Mouse (Mus musculus) natural killer cell, adult 2 months (primary cell): ENCODE measurements around the gene Adgrl2.

Experiments used
- DNase-seq, 2 experiments: peaks; one replicate each; pipeline ENCODE4 v3.0.0; 2022; ENCODE audit warnings: low spot score in 2 of 2

The Adgrl2 gene

DNA sequence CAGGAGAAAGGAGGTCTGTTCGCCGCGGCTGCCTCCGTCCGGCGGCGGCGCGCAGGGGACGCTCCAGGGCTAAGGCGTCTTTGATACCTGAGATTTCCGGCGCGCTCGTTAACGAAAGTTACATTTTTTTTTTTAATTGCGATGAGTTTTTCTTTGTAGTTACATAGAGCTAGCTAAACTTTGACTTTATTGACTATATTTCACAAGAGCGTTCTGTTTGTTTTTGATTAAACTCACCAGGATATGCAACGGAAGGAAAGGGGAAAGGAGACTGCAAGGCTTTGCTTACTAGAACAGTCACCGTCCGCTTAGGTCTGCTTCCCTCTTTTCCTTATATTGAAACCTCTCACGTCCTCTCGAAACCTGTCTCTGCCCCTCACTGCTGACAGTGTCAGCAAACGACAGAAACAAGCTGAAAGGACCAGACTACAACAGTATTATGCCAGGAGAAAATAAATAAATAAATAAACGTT, at the start of gene Adgrl2:
TSS of gene Adgrl2 (minus strand) at position 25 of the 473 bp plus-strand sequence.
- DNase-seq = no peak

- DNase-seq = no peak
These were observed 48.4 kb upstream of the Adgrl2 start for GRCm38 (mm10) chr3:149038771-149039170.

GRCm38 (mm10) chr3:149019925-149020324, 29.6 kb upstream of the Adgrl2 start:
- DNase-seq = no peak

DNA sequence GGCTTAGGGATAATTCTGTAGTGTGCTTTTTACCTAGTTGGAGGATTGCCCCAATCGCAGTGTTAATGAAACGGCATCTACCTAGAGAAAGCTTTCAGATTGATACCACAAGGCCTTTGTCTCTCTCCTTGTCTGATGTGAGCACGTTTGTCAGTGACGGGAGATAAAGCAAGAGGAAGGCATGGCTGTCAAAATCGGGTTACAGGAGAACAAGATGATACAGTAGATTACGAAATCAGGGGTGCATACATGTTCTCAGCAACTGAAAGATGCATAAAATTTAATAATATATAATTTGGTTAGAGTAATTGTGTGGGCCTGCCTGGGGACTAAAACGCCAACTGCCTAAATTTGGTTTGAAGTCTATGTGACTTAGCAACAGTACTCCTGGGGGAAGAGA, 19.0 kb upstream of the Adgrl2 start:
- DNase-seq = no peak

- DNase-seq = no peak
These were observed 18.3 kb upstream of the Adgrl2 start for GRCm38 (mm10) chr3:149008634-149009023.

- DNase-seq = no peak
These were observed 17.7 kb upstream of the Adgrl2 start for GRCm38 (mm10) chr3:149007860-149008633.

DNA sequence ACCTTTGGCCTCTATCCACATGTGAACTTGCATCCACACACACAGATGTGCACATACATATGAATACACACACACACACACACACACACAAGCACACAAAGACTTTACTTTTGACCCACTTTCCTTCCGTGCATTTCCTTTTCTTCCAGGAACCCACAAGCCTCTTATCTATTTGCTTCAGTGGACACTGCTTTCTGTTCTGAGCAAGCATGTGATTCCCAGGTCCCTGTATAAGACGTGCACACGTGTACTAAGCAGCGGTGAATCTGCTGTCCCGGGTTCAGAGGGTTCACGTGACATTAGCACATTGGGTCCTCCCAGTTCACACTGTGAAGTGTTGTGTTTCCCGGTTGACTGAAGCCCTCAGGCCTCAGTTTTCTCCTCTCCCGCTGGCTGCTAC, 11.0 kb upstream of the Adgrl2 start:
- no peak for DNase-seq

DNA sequence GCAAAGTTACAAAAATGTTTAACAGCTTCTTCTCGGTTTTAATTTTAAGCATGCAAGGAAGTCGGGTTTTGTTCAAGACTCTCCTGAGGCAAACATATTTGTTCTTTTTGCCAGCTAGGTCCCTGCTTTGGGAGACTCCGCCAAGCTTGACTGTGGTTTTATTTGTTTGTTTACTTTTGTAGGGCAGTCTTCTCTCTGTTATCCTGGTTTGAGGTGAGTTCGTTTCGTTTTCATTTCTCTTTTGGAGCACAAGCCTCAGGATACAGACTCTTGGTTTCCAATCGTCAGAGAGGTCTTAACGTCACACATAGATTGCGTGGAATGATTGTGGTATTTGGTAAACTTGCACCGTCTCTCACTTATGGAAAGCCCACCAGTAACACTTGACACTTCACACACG, 8.3 kb upstream of the Adgrl2 start:
- DNase-seq = no peak

GRCm38 (mm10) chr3:148991056-148991455, 701 bp upstream of the Adgrl2 start:
- DNase-seq = no peak

DNA sequence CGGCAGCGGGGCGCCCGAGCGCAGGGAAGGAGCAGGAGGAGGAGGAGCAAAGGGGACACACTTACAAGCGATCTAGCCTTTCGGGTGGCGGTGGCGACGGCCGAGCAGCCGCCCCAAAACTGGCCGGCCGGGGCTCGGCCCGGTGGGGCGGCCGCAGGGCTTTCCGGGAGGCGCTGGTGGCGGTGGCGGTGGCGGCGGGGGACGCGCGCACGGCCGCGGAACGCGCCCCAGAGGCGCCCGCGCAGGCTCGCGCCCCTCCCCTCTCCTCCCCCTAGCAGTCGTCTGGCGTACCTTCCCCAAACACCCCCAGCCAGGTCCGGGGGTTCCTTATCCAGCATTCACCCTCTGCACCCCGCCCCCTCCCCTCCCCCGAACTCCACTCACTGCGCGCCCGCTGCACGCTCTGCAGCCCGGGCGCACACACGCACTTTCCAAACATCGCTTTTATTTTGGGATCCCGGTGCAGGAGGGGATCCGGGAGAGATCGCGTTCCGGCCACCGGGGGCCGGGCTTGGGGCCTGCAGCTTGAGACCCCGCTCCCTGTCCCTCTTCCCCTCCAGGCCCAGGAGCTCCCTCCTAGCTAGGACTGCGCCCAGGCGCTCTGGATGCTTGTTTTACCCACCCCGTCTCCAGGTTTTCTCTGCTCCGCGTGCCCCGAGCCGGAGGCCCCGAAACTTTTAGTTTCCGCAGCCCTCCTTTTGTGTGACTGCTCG, 381 bp downstream of the Adgrl2 start:
- DNase-seq = peak in 1 of 2 experiments; percentile 7

DNA sequence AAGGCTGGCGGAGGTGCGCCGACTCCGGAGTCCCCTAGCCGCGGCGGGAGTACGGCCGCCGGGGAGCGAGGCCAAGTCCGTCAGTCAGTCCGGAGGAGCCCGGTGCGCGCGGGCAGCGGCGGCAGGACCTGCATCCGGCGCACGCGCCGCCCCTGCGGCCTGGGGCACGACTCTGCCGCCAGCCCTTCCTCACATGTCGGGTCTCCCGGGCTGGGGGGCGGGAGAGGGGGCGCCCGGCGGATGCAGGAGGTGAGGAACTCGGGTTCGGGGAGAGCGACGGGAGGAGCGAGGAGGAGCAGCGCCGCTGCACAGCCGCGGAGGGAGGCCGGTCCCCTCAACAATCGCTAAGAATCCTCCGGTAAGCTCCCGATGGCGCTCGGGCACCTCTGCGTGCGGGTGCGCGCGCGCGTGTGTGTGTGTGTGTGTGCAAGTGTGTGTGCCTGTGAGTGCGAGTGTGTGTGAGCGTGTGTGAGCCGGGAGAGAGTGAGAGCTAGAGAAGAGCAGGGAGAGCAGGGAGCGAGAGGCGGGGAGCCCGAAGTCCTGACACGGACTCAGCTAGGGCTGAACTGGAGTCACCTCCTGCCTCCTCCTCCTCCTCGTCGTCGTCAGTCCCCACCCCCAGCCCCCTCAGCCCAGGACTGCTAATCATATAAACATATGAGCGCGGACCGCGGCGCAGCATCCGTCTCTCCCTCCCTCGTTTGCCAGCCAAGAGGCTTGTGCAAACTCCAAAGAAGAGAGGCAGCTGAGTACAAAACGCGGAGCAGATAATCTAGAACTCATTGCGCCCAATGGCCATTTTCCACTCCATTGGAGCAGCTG, 1.1 kb downstream of the Adgrl2 start:
- peak in 1 of 2 experiments; percentile 4 for DNase-seq

- DNase-seq = peak in 1 of 2 experiments; percentile 1
These were observed 1.9 kb downstream of the Adgrl2 start for GRCm38 (mm10) chr3:148988293-148988995.

DNA sequence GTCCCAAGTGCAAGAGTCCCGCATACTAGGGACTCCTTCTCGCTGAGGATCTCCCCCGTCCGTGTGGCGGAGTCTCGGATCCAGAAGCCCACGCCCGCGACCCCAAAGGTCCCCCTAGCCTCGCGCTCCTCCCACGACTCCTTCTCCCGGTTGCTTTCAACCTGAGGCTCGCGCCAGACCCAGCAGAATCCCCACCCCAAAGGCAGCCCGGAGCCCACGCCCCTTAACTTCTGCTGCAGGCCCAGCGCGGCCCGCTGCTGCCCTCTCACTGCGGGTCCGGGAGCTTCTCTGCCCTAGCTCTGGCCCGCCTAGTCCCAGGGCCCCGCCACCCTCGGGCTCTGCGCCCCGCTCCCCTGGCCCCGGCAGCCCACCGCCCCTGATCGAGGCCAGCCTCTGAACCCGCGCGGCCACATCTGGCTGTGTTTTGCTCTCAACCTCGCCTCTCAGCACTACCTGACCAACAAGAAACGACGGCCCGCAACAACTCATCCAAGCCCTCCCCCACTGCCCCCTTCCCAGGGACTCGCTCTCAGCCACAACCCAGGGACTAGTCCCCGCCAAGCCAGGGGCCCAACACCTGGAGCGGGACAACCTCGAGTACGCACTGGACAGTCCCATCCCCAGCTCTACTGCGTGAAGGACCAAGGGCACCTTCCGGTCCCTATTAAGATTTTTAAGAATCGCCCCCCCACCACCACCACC, 2.6 kb downstream of the Adgrl2 start:
- DNase-seq = peak in 1 of 2 experiments; percentile 24

DNA sequence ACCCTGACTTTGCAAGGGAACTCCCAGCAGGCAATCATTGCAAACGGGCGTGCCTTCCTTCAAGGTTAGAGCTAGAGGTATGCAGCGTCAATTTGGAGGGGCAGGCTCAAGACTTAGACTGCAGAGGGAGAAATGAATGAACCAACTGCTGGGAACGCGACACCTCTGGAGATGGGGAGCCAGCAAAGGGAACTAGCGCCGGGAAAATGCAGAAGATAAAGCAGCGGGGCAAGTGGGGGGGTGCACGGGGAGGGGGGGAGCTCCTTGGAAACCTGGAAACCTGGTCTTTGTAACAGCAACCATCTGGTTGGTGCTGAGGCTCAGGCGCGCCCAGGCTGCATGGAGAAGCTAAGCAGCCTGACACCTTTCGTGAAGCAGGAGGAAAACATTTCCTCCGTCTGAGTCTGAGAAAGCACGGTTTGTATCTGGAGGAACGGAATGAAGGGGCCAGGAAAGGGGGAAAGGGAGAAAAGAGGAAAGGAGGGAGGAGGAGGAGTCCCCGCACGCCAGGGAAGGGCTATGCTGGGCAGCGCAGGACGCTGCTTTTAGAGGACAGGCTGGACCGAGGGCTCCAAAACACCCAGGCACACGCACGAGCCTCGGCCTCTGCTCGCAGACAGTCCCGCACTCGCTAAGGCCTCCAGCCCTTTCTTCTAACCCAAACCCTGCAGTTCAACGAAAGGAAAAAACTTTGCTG, 3.3 kb downstream of the Adgrl2 start:
- no peak for DNase-seq

DNA sequence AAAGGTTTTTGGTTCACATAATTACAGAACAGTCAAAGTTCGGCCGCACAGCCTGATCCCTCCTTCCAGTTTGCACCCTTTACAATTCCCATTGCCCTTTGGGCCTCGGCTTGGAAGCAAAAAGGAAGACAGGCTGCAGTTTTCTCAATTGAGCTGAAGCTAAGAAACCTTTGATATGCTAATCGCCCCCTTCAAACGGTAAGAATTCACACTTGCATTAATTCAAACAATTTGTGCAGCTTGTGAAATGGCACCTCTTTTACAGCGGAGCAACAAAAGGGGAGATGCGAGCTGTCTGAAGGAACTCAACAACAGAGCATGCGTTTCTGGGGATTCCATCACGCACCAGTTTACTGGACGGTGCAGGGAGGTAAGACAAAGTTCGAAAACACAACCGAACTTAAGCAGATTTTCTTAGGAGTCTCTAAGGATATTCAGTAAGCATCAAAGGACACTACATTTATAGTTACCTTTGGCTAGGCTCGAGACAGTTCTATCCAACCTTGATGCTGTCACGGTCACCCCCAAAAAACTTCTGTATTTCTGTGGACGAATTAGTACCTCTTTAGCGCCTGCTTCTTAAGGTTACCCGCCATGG, 4.0 kb downstream of the Adgrl2 start:
- no peak for DNase-seq

GRCm38 (mm10) chr3:148984326-148984725, 6.0 kb downstream of the Adgrl2 start:
- no peak for DNase-seq

- no peak for DNase-seq
These were observed 8.0 kb downstream of the Adgrl2 start for GRCm38 (mm10) chr3:148982370-148982769.

- no peak for DNase-seq
These were observed 8.6 kb downstream of the Adgrl2 start for GRCm38 (mm10) chr3:148981776-148982175.

- no peak for DNase-seq
These were observed 11.8 kb downstream of the Adgrl2 start for GRCm38 (mm10) chr3:148978541-148978940.

- no peak for DNase-seq
These were observed 12.5 kb downstream of the Adgrl2 start for GRCm38 (mm10) chr3:148977838-148978237.
